Mouse (Mus musculus) liver, embryonic 14.5 days (tissue): Measurements from ENCODE around the gene 2410002F23Rik.
"Not testable (repeated sequence)": the region's sequence is repeated elsewhere in the genome, so short reads cannot be mapped to it uniquely, and the experiment has no call there.

ENCODE experiments used
- CTCF ChIP-seq: IDR thresholded peaks from 2 replicates; pipeline ENCODE4 v1.5.1; 2016; ENCODE audit warnings: antibody characterized with exemption, low read depth, control low read depth
- EP300 ChIP-seq: IDR thresholded peaks from 2 replicates; pipeline ENCODE4 v1.6.1; 2016; ENCODE audit warnings: antibody characterized with exemption, low read depth

- not testable (repeated sequence) for TF ChIP-seq CTCF, EP300
Observed at GRCm38 (mm10) chr7:44297501-44297900, 51.0 kb downstream of the 2410002F23Rik start.
